ENCODE assay signal across 18 mouse cellular contexts in genomic region chr16:96711935-96712334, GRCm38 (mm10).
DNase-seq lines count a peak whose midpoint lies in the region; ATAC-seq lines count a peak whose summit lies in the region.
"Had no signal": no experiment of that assay in that cellular context is flagged by ENCODE, and none has a peak within 500 bp of the region (broad histone marks: within the 10 kb centered on the region; RNA-seq: fewer than 3 reads in every experiment).

No protein-coding gene starts in this region.

- intact Hi-C loops in heart, postnatal 25 days (cut with DNase I), result no loop called here

- no peaks in the 10 kb centered on the region for H3K27me3 ChIP-seq in embryonic facial prominence, embryonic 11.5 days (ENCODE audit: control insufficient read depth, insufficient read depth, low read length)
- H3K27me3 ChIP-seq: forebrain, embryonic 13.5 days; liver, embryonic 13.5 days; midbrain, embryonic 13.5 days; neural tube, embryonic 12.5 days had no signal

- no peak overlapping the region for H3K4me3 ChIP-seq in embryonic facial prominence, embryonic 11.5 days (ENCODE audit: low read depth, low read length)
- H3K4me3 ChIP-seq: forebrain, embryonic 13.5 days; liver, embryonic 13.5 days; midbrain, embryonic 13.5 days; neural tube, embryonic 12.5 days had no signal

- H3K36me3 ChIP-seq in embryonic facial prominence, embryonic 11.5 days (replicated peaks; ENCODE audit: control insufficient read depth, insufficient read depth, low read depth, low read length), result no peaks in the 10 kb centered on the region
- H3K36me3 ChIP-seq: liver, embryonic 13.5 days; neural tube, embryonic 12.5 days had no signal

- no peaks in the 10 kb centered on the region for H3K9me3 ChIP-seq in embryonic facial prominence, embryonic 11.5 days (replicated peaks; ENCODE audit: control insufficient read depth, low read length)
- H3K9me3 ChIP-seq: forebrain, embryonic 13.5 days; liver, embryonic 13.5 days; midbrain, embryonic 13.5 days; neural tube, embryonic 12.5 days had no signal

- no peak overlapping the region for H3K4me2 ChIP-seq in embryonic facial prominence, embryonic 11.5 days (ENCODE audit: low read depth, low read length)
- H3K4me2 ChIP-seq: forebrain, embryonic 13.5 days; liver, embryonic 13.5 days; midbrain, embryonic 13.5 days; neural tube, embryonic 12.5 days had no signal

- no peak for ATAC-seq in embryonic facial prominence, embryonic 11.5 days (replicated peaks; ENCODE audit: insufficient number of reproducible peaks, low FRiP score, low TSS enrichment, low read depth)
- ATAC-seq: forebrain, embryonic 13.5 days; midbrain, embryonic 13.5 days had no signal

- no peak overlapping the region for H3K9ac ChIP-seq in embryonic facial prominence, embryonic 11.5 days (replicated peaks; ENCODE audit: low read length)
- H3K9ac ChIP-seq: forebrain, embryonic 13.5 days; liver, embryonic 13.5 days; midbrain, embryonic 13.5 days; neural tube, embryonic 12.5 days had no signal

- 50% methylated on average over 4 of the region's 4 CpGs for WGBS in embryonic facial prominence, embryonic 11.5 days

- H3K27ac ChIP-seq in embryonic facial prominence, embryonic 11.5 days (replicated peaks; ENCODE audit: low read depth, low read length), result no peak overlapping the region
- H3K27ac ChIP-seq: forebrain, embryonic 13.5 days; liver, embryonic 13.5 days; midbrain, embryonic 13.5 days; neural tube, embryonic 12.5 days; stomach, postnatal 0 days had no signal

- H3K4me1 ChIP-seq in embryonic facial prominence, embryonic 11.5 days (ENCODE audit: control insufficient read depth, insufficient read depth, low read length), result no peaks in the 10 kb centered on the region
- H3K4me1 ChIP-seq: forebrain, embryonic 13.5 days; liver, embryonic 13.5 days; neural tube, embryonic 12.5 days had no signal

- DNase-seq in kidney, postnatal 4 days, result peak; percentile 38 to 52
- no peak for DNase-seq in kidney, adult 8-10 months
- DNase-seq in R1 (ENCODE audit: low read depth, low spot score), result peak; percentile 33
- peak; percentile 72 for DNase-seq in embryonic facial prominence, embryonic 11.5 days (ENCODE audit: low spot score)
- DNase-seq in retina, embryonic 14.5 days (ENCODE audit: low spot score), result peak; percentile 47
- no peak for DNase-seq in heart, postnatal 25 days (ENCODE audit: low spot score)
- DNase-seq in adrenal gland, adult 2 months, result no peak
- DNase-seq: cerebellum, adult 9-11 months; heart, postnatal 4 days; layer of hippocampus, adult 9-11 months; liver, embryonic 13.5 days; lung, postnatal 10 days; right cerebral cortex, adult 18-20 months; spleen, adult 18-20 months had no signal

Comparison
In these comparisons a context has a peak if more than half of its experiments do, and no peak if none do; other contexts are left out.
1. DNase-seq: peak in kidney, postnatal 4 days (2 of 2), R1 (single experiment), embryonic facial prominence, embryonic 11.5 days (single experiment) and retina, embryonic 14.5 days (single experiment); none in kidney, adult 8-10 months (0 of 2), heart, postnatal 25 days (single experiment) and adrenal gland, adult 2 months (single experiment).